Mouse (Mus musculus): ENCODE results near the gene Apoa4.

DNA sequence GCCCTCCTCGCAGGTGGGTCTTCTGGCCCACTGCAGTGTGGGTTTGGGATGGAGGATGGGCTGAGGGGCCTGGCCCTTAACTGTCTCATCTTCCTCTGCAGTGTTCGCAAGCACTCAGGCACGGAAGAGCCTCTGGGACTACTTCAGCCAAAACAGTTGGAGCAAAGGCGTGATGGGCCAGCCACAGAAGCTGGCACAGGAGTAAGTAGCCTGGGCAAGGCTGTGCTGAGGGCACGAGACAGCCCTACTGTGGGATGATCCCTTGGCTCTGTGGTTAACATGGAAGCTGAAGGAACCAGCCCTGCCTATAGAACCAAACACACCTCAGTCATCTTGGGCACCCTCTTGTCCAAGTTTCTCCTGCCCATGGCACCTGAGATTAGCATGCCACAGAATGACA is 28.6 kb downstream of the Apoa4 start:
- TF ChIP-seq CTCF (IDR thresholded peaks at IDR 0.05; ENCODE audit: low read depth, low read length) (no peak), POLR2A (IDR thresholded peaks at IDR 0.05; ENCODE audit: borderline replicate concordance, low read depth, low read length) (no peak)
